Mouse (Mus musculus) lung, embryonic 14.5 days (tissue): ENCODE measurements at regions not wholly inside any gene's neighbourhood (a gene's known extent, or its start where the extent isn't known, plus 50 kb on each side); places are given as distances from the start of the nearest gene placed in this dataset.

Experiments used
- ATAC-seq: fragments of 200-750 bp; cut with Nextera tagmentation; 2 replicates; pipeline ENCODE4 v1.8.0; 2017; ENCODE audit warnings: mild to moderate bottlenecking, moderate TSS enrichment, moderate library complexity; ENCODE audit not compliant: insufficient read depth
- DNase-seq: peaks from one replicate; pipeline ENCODE4 v3.0.0-alpha.2; 2015
- H3K27ac ChIP-seq: fragments of 300-500 bp; sonication (generic); 2 replicates; pipeline ENCODE4 v1.5.1; 2014; ENCODE audit warnings: low read depth, mild to moderate bottlenecking, moderate library complexity
- H3K27me3 ChIP-seq: fragments of 300-500 bp; sonication (generic); 2 replicates; pipeline ENCODE4 v1.6.1; 2014; ENCODE audit warnings: low read length, control low read depth; ENCODE audit not compliant: insufficient read depth
- H3K36me3 ChIP-seq: fragments of 300-500 bp; sonication (generic); 2 replicates; pipeline ENCODE4 v1.6.1; 2014; ENCODE audit warnings: control low read depth; ENCODE audit not compliant: insufficient read depth
- H3K4me1 ChIP-seq: fragments of 300-500 bp; sonication (generic); 2 replicates; pipeline ENCODE4 v1.6.1; 2014; ENCODE audit warnings: antibody characterized with exemption, control low read depth; ENCODE audit not compliant: insufficient read depth
- H3K4me2 ChIP-seq: fragments of 300-500 bp; sonication (generic); 2 replicates; pipeline ENCODE4 v1.6.1; 2014; ENCODE audit warnings: mild to moderate bottlenecking
- H3K4me3 ChIP-seq: fragments of 300-500 bp; sonication (generic); 2 replicates; pipeline ENCODE4 v1.5.1; 2014; ENCODE audit warnings: low read depth, low read length
- H3K9ac ChIP-seq: fragments of 300-500 bp; sonication (generic); 2 replicates; pipeline ENCODE4 v1.6.1; 2014
- H3K9me3 ChIP-seq: fragments of 300-500 bp; sonication (generic); 2 replicates; pipeline ENCODE4 v1.6.1; 2016; ENCODE audit warnings: low read depth, low read length, control low read depth
- CTCF ChIP-seq: IDR thresholded peaks from 2 replicates; pipeline ENCODE4 v1.5.1; 2016; ENCODE audit warnings: antibody characterized with exemption, low read depth
- WGBS: fragments of 180-500 bp; shearing (Covaris S2); extraction: QIAGEN DNeasy Blood & Tissue Kit; methylation state at CpG from one replicate; pipeline ENCODE4 v1.1.7; 2014; 5-methylcytosine and 5-hydroxymethylcytosine counted together

GRCm38 (mm10) chr16:37725745-37726144, 50.9 kb upstream of the Fstl1 start:
- 80% methylated on average over 4 of the region's 4 CpGs for WGBS
- DNase-seq = no peak
- ATAC-seq = no peak
- H3K27me3 ChIP-seq = no peaks in the 10 kb centered on the region
- H3K9ac ChIP-seq = no peak overlapping the region
- no peak overlapping the region for H3K27ac ChIP-seq
- H3K9me3 ChIP-seq = no peaks in the 10 kb centered on the region
- H3K36me3 ChIP-seq = no peaks in the 10 kb centered on the region
- H3K4me1 ChIP-seq = peaks cover 4% of the 10 kb centered on the region
- TF ChIP-seq CTCF = no peak
- H3K4me3 ChIP-seq = no peak overlapping the region
- H3K4me2 ChIP-seq = no peak overlapping the region

- Histone ChIP-seq H3K27me3 (no peaks in the 10 kb centered on the region), H3K4me2 (no peak overlapping the region), H3K27ac (peak overlapping the region; percentile 72; the same call in 1 of the 2 replicates), H3K36me3 (no peaks in the 10 kb centered on the region), H3K9me3 (no peaks in the 10 kb centered on the region), H3K4me3 (no peak overlapping the region), H3K4me1 (no peaks in the 10 kb centered on the region), H3K9ac (no peak overlapping the region)
- ATAC-seq = peak; percentile 65; the same call in 1 of the 2 replicates
- WGBS = 24% methylated on average over 7 of the region's 7 CpGs
- TF ChIP-seq CTCF = no peak
- DNase-seq = peak; percentile 72
These were observed 60.9 kb upstream of the Ndufb4 start for GRCm38 (mm10) chr16:37715173-37715572.

- H3K27ac ChIP-seq = no peak overlapping the region
- ATAC-seq (peak; percentile 28; the same call in 1 of the 2 replicates), DNase-seq (no peak)
- no peak overlapping the region for H3K4me2 ChIP-seq
- WGBS = 38% methylated on average over 6 of the region's 6 CpGs
- H3K9me3 ChIP-seq = no peaks in the 10 kb centered on the region
- no peaks in the 10 kb centered on the region for H3K27me3 ChIP-seq
- no peaks in the 10 kb centered on the region for H3K4me1 ChIP-seq
- H3K36me3 ChIP-seq = no peaks in the 10 kb centered on the region
- H3K9ac ChIP-seq = no peak overlapping the region
- no peak for TF ChIP-seq CTCF
- no peak overlapping the region for H3K4me3 ChIP-seq
These were observed 60.0 kb upstream of the Ndufb4 start for GRCm38 (mm10) chr16:37714276-37714675.

- no peak overlapping the region for H3K9ac ChIP-seq
- no peaks in the 10 kb centered on the region for H3K4me1 ChIP-seq
- no peak for TF ChIP-seq CTCF
- no peak overlapping the region for H3K4me2 ChIP-seq
- DNase-seq = no peak
- no peaks in the 10 kb centered on the region for H3K36me3 ChIP-seq
- no peak for ATAC-seq
- no peak overlapping the region for H3K4me3 ChIP-seq
- no peaks in the 10 kb centered on the region for H3K27me3 ChIP-seq
- no peaks in the 10 kb centered on the region for H3K9me3 ChIP-seq
- H3K27ac ChIP-seq = no peak overlapping the region
- 65% methylated on average over 9 of the region's 9 CpGs for WGBS
These were observed 52.1 kb upstream of the Ndufb4 start for GRCm38 (mm10) chr16:37706242-37706923.

- no peak for ATAC-seq
- H3K9ac ChIP-seq = no peak overlapping the region
- DNase-seq = no peak
- no peak for TF ChIP-seq CTCF
- no peak overlapping the region for H3K4me2 ChIP-seq
- no peaks in the 10 kb centered on the region for H3K4me1 ChIP-seq
- no peaks in the 10 kb centered on the region for H3K27me3 ChIP-seq
- 72% methylated on average over 5 of the region's 5 CpGs for WGBS
- H3K36me3 ChIP-seq = no peaks in the 10 kb centered on the region
- H3K27ac ChIP-seq = no peak overlapping the region
- H3K4me3 ChIP-seq = no peak overlapping the region
- no peaks in the 10 kb centered on the region for H3K9me3 ChIP-seq
These were observed 51.0 kb upstream of the Ndufb4 start for GRCm38 (mm10) chr16:37705209-37705608.

- no peak for TF ChIP-seq CTCF
- H3K4me2 ChIP-seq = no peak overlapping the region
- no peak overlapping the region for H3K4me3 ChIP-seq
- DNase-seq (no peak), ATAC-seq (no peak)
- H3K36me3 ChIP-seq = no peaks in the 10 kb centered on the region
- WGBS = 68% methylated on average over 9 of the region's 9 CpGs
- H3K4me1 ChIP-seq = no peaks in the 10 kb centered on the region
- H3K9ac ChIP-seq = no peak overlapping the region
- H3K9me3 ChIP-seq = no peaks in the 10 kb centered on the region
- no peak overlapping the region for H3K27ac ChIP-seq
- no peaks in the 10 kb centered on the region for H3K27me3 ChIP-seq
These were observed 50.4 kb upstream of the Ndufb4 start for GRCm38 (mm10) chr16:37704461-37705155.
